Mouse (Mus musculus): ENCODE measurements around the gene Car4.

- TF ChIP-seq CTCF (IDR thresholded peaks at IDR 0.05; ENCODE audit: extremely low read depth, insufficient read depth, low read length) (peak; percentile 87), POLR2A (IDR thresholded peaks at IDR 0.05; ENCODE audit: extremely low read depth, insufficient read depth, low read length) (no peak)
These were observed 39.2 kb upstream of the Car4 start for GRCm38 (mm10) chr11:84918425-84918824.
